Mouse (Mus musculus) ovary, postnatal 36 days (tissue): Measurements from ENCODE around the gene Rnf145.
A peak's percentile ranks its signal among the peaks of the same experiment; 100 is the strongest.

Experiments
- DNase-seq: peaks from one replicate; pipeline ENCODE4 v3.0.0; 2022; ENCODE audit warnings: low spot score, mixed read lengths

The Rnf145 gene

DNA sequence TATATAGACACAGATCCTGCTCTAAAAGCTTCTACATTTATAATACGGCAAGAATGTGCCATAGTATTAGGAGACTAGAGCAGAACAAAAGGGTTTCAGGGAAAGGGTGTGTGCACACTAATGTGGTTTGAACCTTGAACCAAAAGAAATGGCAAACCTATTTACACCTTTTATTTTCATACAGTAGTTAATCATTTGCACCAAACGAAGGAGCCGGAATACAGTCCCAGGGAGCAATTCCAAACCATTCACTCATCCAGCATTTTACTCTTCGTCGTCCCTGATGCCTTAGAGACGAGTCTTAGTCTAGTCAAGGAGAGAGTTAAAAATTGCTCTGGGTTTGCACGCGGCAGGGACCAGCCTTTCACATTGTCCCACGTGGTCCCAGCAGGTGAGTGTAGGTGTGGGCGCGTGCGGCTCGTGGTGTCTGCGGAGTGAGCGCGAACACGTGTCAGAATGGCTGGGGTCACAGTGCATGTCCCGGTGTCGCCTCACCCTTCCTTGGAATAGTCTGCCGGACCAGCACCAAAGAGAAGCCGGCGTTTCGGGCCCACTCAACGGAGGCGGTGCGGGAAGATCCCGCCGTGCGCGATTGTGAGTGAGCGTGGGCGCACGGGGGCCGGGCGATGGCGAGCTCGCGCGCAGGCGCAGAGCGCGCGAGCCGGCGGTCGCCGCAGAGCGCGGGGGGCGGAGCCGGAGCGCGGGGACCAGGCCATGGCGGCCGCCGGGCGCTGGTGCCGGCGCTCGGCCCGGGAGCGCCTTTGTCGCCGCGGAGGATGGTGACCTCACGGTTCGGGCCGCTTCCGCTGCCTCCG lies at the start of gene Rnf145:
Gene Rnf145, plus strand, starts transcription at position 684 of the 815 bp plus-strand sequence.
- DNase-seq = peak; percentile 79

- no peak for DNase-seq
Observed at GRCm38 (mm10) chr11:44469646-44470431, 48.9 kb upstream of the Rnf145 start.

- DNase-seq = peak; percentile 90
Observed at GRCm38 (mm10) chr11:44470432-44471336, 48.1 kb upstream of the Rnf145 start, which contains the start of gene Ublcp1. Gene Ublcp1 (minus strand): TSS chr11:44470498.

DNA sequence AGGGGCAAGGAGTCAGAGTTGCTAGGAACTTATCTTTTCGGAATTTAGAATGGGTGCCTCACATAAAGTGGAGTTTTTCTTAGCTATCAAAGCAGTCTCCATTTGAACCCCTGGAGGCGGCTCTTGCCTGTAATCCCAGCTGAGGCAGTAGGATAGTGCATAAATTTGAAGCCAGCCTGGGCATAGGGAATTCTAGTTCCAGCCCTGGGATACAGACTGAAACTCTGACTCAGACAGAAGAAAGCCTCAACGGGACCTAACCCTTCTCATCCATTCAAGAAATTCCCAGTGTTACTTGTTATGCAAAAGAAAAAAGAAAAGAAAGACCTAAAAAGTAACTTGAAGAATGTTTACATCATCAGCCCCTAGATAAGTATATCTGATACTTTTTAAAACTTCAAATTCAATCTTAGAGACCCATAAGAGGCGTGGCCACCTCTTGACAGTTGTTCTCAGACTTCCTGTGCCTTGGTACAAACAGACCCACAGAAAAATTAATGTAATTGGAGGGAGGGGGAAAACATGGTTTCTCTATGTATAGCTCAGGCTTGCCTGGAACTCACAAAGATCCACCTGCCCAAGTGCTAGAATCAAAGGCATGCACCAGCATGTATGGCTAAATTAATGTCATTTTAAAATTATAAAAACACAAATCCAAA lies 47.3 kb upstream of the Rnf145 start:
- DNase-seq = no peak

DNA sequence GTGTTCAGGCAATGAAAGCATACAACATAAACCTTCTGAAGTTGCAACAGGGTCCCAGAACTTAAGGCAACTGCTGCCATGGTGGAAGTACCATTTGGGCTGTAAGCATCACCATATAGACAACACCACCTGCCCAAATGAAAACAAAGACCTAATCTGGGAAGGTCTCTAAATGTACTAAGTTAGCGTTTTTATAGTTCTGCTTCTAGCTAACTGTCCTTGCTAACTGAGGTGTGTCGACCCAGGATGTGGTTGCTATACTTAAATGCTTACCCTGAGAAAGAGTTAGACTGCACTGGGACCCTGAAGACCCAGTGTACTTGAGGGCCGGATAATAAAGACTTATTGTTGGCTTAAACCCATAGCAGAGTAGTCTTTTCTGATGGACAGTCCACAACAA lies 43.3 kb upstream of the Rnf145 start:
- DNase-seq = no peak

- DNase-seq = no peak
Observed at GRCm38 (mm10) chr11:44476445-44476844, 42.3 kb upstream of the Rnf145 start.

GRCm38 (mm10) chr11:44478382-44478781 lies 40.4 kb upstream of the Rnf145 start:
- DNase-seq = no peak

- no peak for DNase-seq
Observed at GRCm38 (mm10) chr11:44480246-44480645, 38.5 kb upstream of the Rnf145 start.

DNA sequence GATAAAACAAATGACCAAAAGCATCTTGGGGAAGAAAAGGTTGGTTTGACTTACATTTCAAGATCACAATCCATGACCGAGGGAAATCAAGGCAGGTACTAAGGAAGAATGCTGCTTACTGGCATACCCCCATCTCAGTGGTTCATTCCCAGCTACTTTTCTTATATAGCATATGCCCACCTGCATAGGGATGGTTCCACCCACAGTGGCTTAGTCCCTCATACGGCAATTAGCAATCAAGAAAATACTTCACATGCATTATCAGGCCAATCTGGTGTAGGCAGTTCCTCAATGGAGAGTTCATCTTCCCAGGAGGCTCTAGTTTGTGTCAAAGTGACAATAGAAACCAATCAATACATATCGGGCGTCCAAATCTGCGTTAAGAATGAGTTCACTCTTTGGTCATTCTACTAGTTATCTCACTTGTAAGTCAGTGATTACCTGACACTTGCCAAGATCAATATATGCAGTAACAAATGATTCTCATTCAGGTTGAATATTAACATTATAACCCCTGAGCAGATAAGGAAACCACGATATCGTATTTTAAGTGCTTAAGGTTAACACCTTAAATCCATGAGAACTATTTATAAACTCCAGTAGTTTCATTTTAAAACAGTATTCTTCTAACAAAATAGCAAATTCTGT lies 33.6 kb upstream of the Rnf145 start:
- DNase-seq = no peak

DNA sequence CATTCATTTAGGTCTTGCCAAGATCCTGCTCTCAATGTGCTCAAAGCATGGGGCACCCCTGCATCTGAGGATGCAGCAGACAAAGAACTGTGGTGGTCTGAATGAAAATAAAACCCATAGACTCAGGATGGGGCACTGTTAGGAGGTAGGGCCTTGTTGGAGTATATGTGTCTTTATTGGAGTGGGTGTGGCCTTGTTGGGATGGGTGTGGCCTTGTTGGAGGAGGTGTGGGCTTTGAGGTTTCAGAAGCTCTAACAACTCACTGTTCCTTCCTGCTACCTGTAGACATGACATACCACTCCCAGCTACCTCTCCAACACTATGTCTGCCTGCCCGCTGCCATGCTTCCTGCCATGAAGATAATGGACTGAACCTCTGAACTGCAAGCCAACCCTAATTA lies 29.6 kb upstream of the Rnf145 start:
- no peak for DNase-seq

DNA sequence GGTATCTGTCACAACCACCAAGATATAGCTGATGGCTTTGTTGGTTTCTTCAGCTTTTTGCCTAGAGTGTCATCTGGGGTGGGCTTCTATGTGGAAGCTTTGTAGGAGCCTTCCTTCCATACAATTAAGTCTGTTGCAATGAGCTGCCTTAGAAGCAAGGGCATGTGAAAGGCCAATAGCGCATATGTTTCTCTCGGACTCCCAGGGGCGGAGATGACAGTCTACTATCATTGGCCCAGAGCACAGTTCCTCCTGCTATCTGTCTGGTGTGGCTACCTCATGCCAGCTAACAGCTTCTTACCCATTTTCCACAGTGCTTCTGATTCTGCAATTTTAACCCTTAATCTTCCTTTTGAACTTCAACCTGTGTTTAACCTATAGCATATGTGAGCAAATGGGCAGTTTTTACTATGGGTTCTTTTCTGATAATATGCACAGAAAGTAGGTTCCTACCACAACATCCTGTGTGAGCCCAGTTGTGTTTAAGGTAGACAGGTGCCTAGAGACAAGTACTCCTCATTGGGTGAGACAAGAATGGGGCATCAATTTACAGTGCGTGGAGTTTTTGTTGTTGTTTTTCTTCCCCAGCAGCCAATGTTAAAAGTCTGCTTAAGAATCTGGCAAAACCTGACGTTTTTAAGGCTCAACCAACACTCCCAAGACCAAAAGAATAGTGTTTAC lies 24.0 kb upstream of the Rnf145 start:
- no peak for DNase-seq

DNA sequence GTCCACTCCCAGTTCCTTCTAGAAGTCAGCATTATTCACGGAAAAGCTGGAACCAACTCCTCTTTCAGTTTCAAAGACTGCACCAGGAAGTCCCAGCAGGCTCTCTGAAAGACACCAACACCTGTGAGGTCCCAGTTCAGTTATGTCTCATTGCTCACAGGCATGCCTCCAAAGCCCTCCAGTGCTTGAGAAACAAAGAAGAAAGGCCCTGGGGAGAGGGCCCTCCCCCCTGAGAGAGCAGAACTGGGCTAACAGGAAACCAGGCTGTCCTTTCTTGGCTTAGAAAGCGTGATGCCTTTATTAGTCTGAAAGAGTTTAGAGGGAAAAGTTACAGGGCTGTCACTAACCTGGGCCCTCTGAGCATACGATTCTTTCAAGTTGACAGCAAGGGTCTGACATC lies 22.5 kb upstream of the Rnf145 start:
- peak; percentile 13 for DNase-seq

- DNase-seq = no peak
Observed at GRCm38 (mm10) chr11:44498412-44499272, 20.1 kb upstream of the Rnf145 start.

DNA sequence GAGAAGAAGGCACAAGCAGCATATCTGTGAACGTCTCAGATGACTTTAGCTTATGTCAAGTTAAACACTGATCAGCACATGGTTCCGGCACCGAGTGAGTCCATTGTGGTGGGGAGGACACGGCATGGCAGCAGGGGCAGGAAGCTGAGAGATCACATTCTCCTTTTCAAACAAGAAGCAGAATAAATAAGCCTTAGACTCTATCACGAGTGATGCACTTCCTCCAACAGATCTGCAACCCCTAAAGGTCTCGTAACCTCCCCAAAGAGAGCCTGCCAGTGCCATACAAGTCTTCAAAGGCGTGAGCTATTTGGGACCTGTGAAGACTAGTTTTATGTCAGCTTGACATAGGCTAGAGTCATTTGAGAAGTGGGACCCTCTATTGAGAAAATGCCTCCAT lies 17.8 kb upstream of the Rnf145 start:
- no peak for DNase-seq

- no peak for DNase-seq
Observed at GRCm38 (mm10) chr11:44501477-44501876, 17.3 kb upstream of the Rnf145 start.

DNA sequence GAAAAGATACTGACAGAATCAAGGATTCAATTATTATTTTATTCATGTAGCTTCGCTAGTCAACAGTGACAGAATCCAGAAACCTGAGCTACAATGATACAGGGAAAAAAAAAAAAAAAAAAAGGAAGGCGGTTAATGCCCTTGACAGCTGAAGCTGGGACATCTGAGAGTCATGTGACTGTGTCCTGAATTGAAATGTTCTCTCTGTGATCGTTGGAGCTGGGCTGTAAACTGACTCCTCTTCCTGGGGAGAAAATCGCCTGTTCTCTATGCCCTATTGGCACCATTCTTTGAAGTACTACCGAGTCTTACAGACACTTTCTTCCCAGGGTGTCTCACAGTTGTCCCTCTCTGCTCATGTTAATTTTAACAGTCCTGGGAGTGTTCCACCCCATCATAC lies 15.8 kb upstream of the Rnf145 start:
- DNase-seq = no peak

DNA sequence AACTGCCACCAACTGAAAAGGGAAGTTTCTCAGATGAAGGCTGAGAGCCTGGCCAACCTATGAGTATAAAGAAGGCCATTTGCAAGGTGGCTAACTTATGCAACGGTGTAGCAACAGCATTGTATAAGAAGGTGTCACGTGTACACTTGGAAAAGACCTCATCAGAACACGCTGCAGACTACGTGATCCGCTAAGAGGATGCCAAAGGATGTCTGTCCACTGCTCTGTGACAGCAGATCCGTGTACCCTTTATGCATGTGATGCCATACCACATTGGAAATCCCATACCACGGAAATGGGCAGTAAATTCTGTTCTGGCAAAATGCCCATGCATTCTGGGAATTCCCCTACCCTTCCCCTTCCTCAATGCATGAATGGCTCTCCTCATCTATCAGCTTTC lies 14.6 kb upstream of the Rnf145 start:
- DNase-seq = no peak

- DNase-seq = no peak
Observed at GRCm38 (mm10) chr11:44504761-44505160, 14.0 kb upstream of the Rnf145 start.

DNA sequence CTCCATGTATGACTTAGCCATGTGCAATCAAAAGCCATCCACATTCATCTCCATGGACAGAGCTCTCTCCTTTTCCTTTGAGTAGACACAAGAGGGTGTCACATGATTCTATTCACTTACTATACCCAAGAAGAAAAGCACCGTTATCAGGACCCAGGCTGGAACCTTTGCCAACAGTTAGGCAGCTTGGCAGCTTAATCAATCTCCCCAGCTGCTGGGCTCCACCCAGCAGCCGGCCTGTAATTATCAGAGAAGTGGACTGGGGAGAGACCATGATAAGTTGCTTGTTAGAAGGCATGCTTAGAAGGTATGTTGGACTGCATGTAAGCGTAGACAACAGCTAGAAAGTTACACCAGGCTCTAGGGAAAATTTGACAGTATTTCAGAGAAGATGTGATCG lies 9.9 kb upstream of the Rnf145 start:
- DNase-seq = no peak

DNA sequence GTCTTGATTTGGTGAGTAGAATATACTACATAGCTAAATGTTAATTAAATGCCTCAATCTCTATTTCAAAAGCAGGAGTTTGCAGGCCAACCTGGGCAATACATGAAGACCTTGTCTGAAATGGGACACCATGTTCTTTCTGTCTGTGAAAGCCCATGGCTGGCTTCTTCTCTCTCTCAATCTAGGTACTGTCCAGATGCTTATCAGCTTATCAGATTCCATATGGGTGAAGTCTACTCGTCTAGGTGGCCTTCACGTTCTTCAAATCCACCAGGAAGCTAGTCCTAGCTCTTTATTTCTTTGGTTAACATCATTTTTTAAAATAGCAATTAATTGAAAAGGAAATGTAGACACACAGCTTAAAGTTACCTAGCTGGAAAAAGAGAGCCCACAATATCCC lies 8.9 kb upstream of the Rnf145 start:
- no peak for DNase-seq
